Mouse (Mus musculus): ENCODE data around the gene Mapkapk5.

The Mapkapk5 gene

GRCm38 (mm10) chr5:121545793-121546529, at the start of gene Mapkapk5:
Gene Mapkapk5, minus strand, starts transcription at chr5:121545905.
- peak; percentile 98 for DNase-seq

GRCm38 (mm10) chr5:121594714-121595313, 49.1 kb upstream of the Mapkapk5 start:
- DNase-seq: no peak

- peak; percentile 90 to 95 for DNase-seq
These were observed 48.0 kb upstream of the Mapkapk5 start, which contains the start of gene Aldh2 for GRCm38 (mm10) chr5:121593451-121594401. Gene Aldh2, minus strand, starts transcription at chr5:121593824.

GRCm38 (mm10) chr5:121592816-121593407, 47.2 kb upstream of the Mapkapk5 start:
- DNase-seq: no peak

GRCm38 (mm10) chr5:121592064-121592815, 46.5 kb upstream of the Mapkapk5 start:
- DNase-seq: no peak

GRCm38 (mm10) chr5:121591417-121592063, 45.8 kb upstream of the Mapkapk5 start:
- DNase-seq: peak in 1 of 2 experiments; percentile 52

- no peak for DNase-seq
These were observed 44.2 kb upstream of the Mapkapk5 start for GRCm38 (mm10) chr5:121589928-121590327.

- peak; percentile 74 to 86 for DNase-seq
These were observed 40.8 kb upstream of the Mapkapk5 start for GRCm38 (mm10) chr5:121586400-121587039.

GRCm38 (mm10) chr5:121585699-121586098, 40.0 kb upstream of the Mapkapk5 start:
- DNase-seq: no peak

GRCm38 (mm10) chr5:121585005-121585404, 39.3 kb upstream of the Mapkapk5 start:
- DNase-seq: no peak

GRCm38 (mm10) chr5:121583765-121584501, 38.2 kb upstream of the Mapkapk5 start:
- peak; percentile 96 to 97 for DNase-seq

GRCm38 (mm10) chr5:121581945-121582344, 36.2 kb upstream of the Mapkapk5 start:
- DNase-seq: no peak

GRCm38 (mm10) chr5:121576927-121577488, 31.3 kb upstream of the Mapkapk5 start:
- DNase-seq: no peak

GRCm38 (mm10) chr5:121575867-121576266, 30.2 kb upstream of the Mapkapk5 start:
- DNase-seq: no peak

GRCm38 (mm10) chr5:121574145-121574544, 28.4 kb upstream of the Mapkapk5 start:
- no peak for DNase-seq

GRCm38 (mm10) chr5:121570787-121571186, 25.1 kb upstream of the Mapkapk5 start:
- no peak for DNase-seq

GRCm38 (mm10) chr5:121569881-121570420, 24.2 kb upstream of the Mapkapk5 start:
- peak; percentile 60 to 85 for DNase-seq

GRCm38 (mm10) chr5:121566035-121566681, 20.5 kb upstream of the Mapkapk5 start:
- no peak for DNase-seq

- peak; percentile 90 to 94 for DNase-seq
These were observed 18.8 kb upstream of the Mapkapk5 start for GRCm38 (mm10) chr5:121564468-121564895.

All from lung, postnatal 4 days (tissue).